Mouse (Mus musculus): Measurements from ENCODE around the gene Kpna2.

- TF ChIP-seq GATA1 (IDR thresholded peaks at IDR 0.05; ENCODE audit: borderline replicate concordance, low read length) (no peak), FLI1 (IDR thresholded peaks at IDR 0.05; ENCODE audit: low read length) (no peak)
These were observed 23.1 kb downstream of the Kpna2 start for GRCm38 (mm10) chr11:106976194-106976593.

Data from megakaryocyte, embryonic 14.5 days (primary cell).